Mouse (Mus musculus) stomach, postnatal 0 days (tissue): ENCODE results near the gene Epha10. TPM values are rescaled to one million over a fixed set of nuclear protein-coding genes. Genes with fewer than 3 reads are reported as not detected.

Experiments used
- ATAC-seq: fragments of 200-750 bp; cut with Nextera tagmentation; 2 replicates; pipeline ENCODE4 v1.8.0; 2017; ENCODE audit not compliant: low FRiP score, low TSS enrichment
- DNase-seq: peaks from one replicate; pipeline ENCODE4 v3.0.0-alpha.2; 2016; ENCODE audit warnings: low spot score
- H3K27ac ChIP-seq: fragments of 300-500 bp; sonication (generic); replicated peaks from 2 replicates; pipeline ENCODE4 v1.5.1; 2014; ENCODE audit warnings: mild to moderate bottlenecking, control low read depth
- H3K27me3 ChIP-seq: fragments of 300-500 bp; sonication (generic); 2 replicates; pipeline ENCODE4 v1.6.1; 2014; ENCODE audit warnings: low read length; ENCODE audit not compliant: control insufficient read depth, insufficient read depth
- H3K36me3 ChIP-seq: fragments of 300-500 bp; sonication (generic); 2 replicates; pipeline ENCODE4 v1.6.1; 2014; ENCODE audit warnings: low read length, mixed read lengths; ENCODE audit not compliant: control insufficient read depth, insufficient read depth
- H3K4me1 ChIP-seq: fragments of 300-500 bp; sonication (generic); replicated peaks from 2 replicates; pipeline ENCODE4 v1.6.1; 2014; ENCODE audit warnings: antibody characterized with exemption; ENCODE audit not compliant: control insufficient read depth, insufficient read depth
- H3K4me2 ChIP-seq: fragments of 300-500 bp; sonication (generic); replicated peaks from 2 replicates; pipeline ENCODE4 v1.6.1; 2014; ENCODE audit warnings: low read depth, mild to moderate bottlenecking, control low read depth, moderate library complexity
- H3K4me3 ChIP-seq: fragments of 300-500 bp; sonication (generic); 2 replicates; pipeline ENCODE4 v1.5.1; 2014; ENCODE audit warnings: low read depth, low read length, control low read depth
- H3K9ac ChIP-seq: fragments of 300-500 bp; sonication (generic); 2 replicates; pipeline ENCODE4 v1.6.1; 2014; ENCODE audit warnings: mild to moderate bottlenecking, low read length, control low read depth, mixed read lengths
- H3K9me3 ChIP-seq: fragments of 300-500 bp; sonication (generic); 2 replicates; pipeline ENCODE4 v1.6.1; 2016; ENCODE audit warnings: low read length; ENCODE audit not compliant: control insufficient read depth
- CTCF ChIP-seq: IDR thresholded peaks from 2 replicates; pipeline ENCODE4 v1.5.1; 2016; ENCODE audit warnings: antibody characterized with exemption, low read depth, mild to moderate bottlenecking, moderate library complexity
- EP300 ChIP-seq: optimal IDR thresholded peaks from 2 replicates; pipeline ENCODE3; 2016; ENCODE audit warnings: antibody characterized with exemption
- WGBS: fragments of 180-500 bp; shearing (Covaris S2); extraction: QIAGEN DNeasy Blood & Tissue Kit; methylation state at CpG from one replicate; pipeline ENCODE4 v1.1.7; 2014; 5-methylcytosine and 5-hydroxymethylcytosine counted together
- polyA plus RNA-seq: library from polyadenylated mRNA; unstranded; fragments of >200 nt; fragmentation: Nextera tagmentation; extraction: Ambion mirVana; gene quantifications from 2 replicates; pipeline ENCODE4 v1.2.1, GENCODE M21; 2015

Epha10 gene
- 0.17 TPM in 1 of 2 replicates, not detected in the other for polyA plus RNA-seq

- H3K4me1 ChIP-seq = no peaks in the 10 kb centered on the region
- H3K9ac ChIP-seq = no peak within 1 kb of the TSS
- TF ChIP-seq CTCF = no peak
- no peak for TF ChIP-seq EP300
- WGBS = 3% methylated on average over 11 of the region's 11 CpGs
- peak within 1 kb of the TSS; percentile 34; the same call in 1 of the 2 replicates for H3K4me2 ChIP-seq
- no peak for DNase-seq
- no peak within 1 kb of the TSS for H3K27ac ChIP-seq
- ATAC-seq = no peak
- no peaks in the 10 kb centered on the region for H3K9me3 ChIP-seq
- peaks cover 14% of the 10 kb centered on the region; the same call in 1 of the 2 replicates for H3K27me3 ChIP-seq
- no peaks in the 10 kb centered on the region for H3K36me3 ChIP-seq
- peak within 1 kb of the TSS; percentile 13; the same call in 1 of the 2 replicates for H3K4me3 ChIP-seq
Measured at GRCm38 (mm10) chr4:124880599-124880998, at the start of gene Epha10. Gene Epha10 (plus strand): TSS chr4:124880899.

GRCm38 (mm10) chr4:124832796-124833195, 47.9 kb upstream of the Epha10 start:
- no peak for TF ChIP-seq EP300
- TF ChIP-seq CTCF = no peak
- Histone ChIP-seq H3K4me1 (no peaks in the 10 kb centered on the region), H3K4me2 (no peak overlapping the region), H3K9me3 (no peaks in the 10 kb centered on the region), H3K27me3 (no peaks in the 10 kb centered on the region), H3K36me3 (peaks cover 8% of the 10 kb centered on the region), H3K27ac (no peak overlapping the region), H3K9ac (no peak overlapping the region), H3K4me3 (no peak overlapping the region)
- WGBS = 94% methylated on average over 10 of the region's 10 CpGs
- DNase-seq (no peak), ATAC-seq (no peak)

- Histone ChIP-seq H3K9ac (no peak overlapping the region), H3K4me3 (no peak overlapping the region), H3K36me3 (peaks cover 11% of the 10 kb centered on the region), H3K27ac (no peak overlapping the region), H3K9me3 (no peaks in the 10 kb centered on the region), H3K27me3 (no peaks in the 10 kb centered on the region), H3K4me1 (no peaks in the 10 kb centered on the region), H3K4me2 (no peak overlapping the region)
- 91% methylated on average over 14 of the region's 14 CpGs for WGBS
- no peak for ATAC-seq
- no peak for TF ChIP-seq EP300
- TF ChIP-seq CTCF = no peak
- no peak for DNase-seq
Measured at GRCm38 (mm10) chr4:124838035-124838700, 42.5 kb upstream of the Epha10 start.

- ATAC-seq = no peak
- WGBS = 91% methylated on average over 1 of the region's 1 CpGs
- no peak overlapping the region for H3K4me3 ChIP-seq
- no peak overlapping the region for H3K4me2 ChIP-seq
- no peak for DNase-seq
- H3K9ac ChIP-seq = no peak overlapping the region
- TF ChIP-seq CTCF (peak; percentile 34), EP300 (no peak)
- H3K9me3 ChIP-seq = no peaks in the 10 kb centered on the region
- H3K27ac ChIP-seq = no peak overlapping the region
- peaks cover 11% of the 10 kb centered on the region for H3K36me3 ChIP-seq
- H3K4me1 ChIP-seq = no peaks in the 10 kb centered on the region
- H3K27me3 ChIP-seq = no peaks in the 10 kb centered on the region
Measured at GRCm38 (mm10) chr4:124840998-124841397, 39.7 kb upstream of the Epha10 start.

- no peaks in the 10 kb centered on the region for H3K9me3 ChIP-seq
- no peak overlapping the region for H3K4me3 ChIP-seq
- H3K36me3 ChIP-seq = peaks cover 3% of the 10 kb centered on the region; the same call in 1 of the 2 replicates
- 51% methylated on average over 11 of the region's 11 CpGs for WGBS
- peak; percentile 83 for TF ChIP-seq CTCF
- no peak for TF ChIP-seq EP300
- no peaks in the 10 kb centered on the region for H3K4me1 ChIP-seq
- H3K27ac ChIP-seq = no peak overlapping the region
- no peak overlapping the region for H3K9ac ChIP-seq
- peak; percentile 55 for ATAC-seq
- no peaks in the 10 kb centered on the region for H3K27me3 ChIP-seq
- peak; percentile 58 for DNase-seq
- H3K4me2 ChIP-seq = no peak overlapping the region
Measured at GRCm38 (mm10) chr4:124843493-124843892, 37.2 kb upstream of the Epha10 start.

- no peaks in the 10 kb centered on the region for H3K9me3 ChIP-seq
- DNase-seq (peak; percentile 79), ATAC-seq (no peak)
- no peak overlapping the region for H3K4me2 ChIP-seq
- 4% methylated on average over 8 of the region's 8 CpGs for WGBS
- TF ChIP-seq CTCF = peak; percentile 95
- no peak for TF ChIP-seq EP300
- H3K4me3 ChIP-seq = no peak overlapping the region
- no peaks in the 10 kb centered on the region for H3K36me3 ChIP-seq
- no peak overlapping the region for H3K27ac ChIP-seq
- no peaks in the 10 kb centered on the region for H3K27me3 ChIP-seq
- no peak overlapping the region for H3K9ac ChIP-seq
- H3K4me1 ChIP-seq = peaks cover 3% of the 10 kb centered on the region; the same call in 1 of the 2 replicates
Measured at GRCm38 (mm10) chr4:124847573-124847972, 33.1 kb upstream of the Epha10 start.
